Mouse (Mus musculus): Measurements from ENCODE around the gene Plekhg6.

The Plekhg6 gene

DNA sequence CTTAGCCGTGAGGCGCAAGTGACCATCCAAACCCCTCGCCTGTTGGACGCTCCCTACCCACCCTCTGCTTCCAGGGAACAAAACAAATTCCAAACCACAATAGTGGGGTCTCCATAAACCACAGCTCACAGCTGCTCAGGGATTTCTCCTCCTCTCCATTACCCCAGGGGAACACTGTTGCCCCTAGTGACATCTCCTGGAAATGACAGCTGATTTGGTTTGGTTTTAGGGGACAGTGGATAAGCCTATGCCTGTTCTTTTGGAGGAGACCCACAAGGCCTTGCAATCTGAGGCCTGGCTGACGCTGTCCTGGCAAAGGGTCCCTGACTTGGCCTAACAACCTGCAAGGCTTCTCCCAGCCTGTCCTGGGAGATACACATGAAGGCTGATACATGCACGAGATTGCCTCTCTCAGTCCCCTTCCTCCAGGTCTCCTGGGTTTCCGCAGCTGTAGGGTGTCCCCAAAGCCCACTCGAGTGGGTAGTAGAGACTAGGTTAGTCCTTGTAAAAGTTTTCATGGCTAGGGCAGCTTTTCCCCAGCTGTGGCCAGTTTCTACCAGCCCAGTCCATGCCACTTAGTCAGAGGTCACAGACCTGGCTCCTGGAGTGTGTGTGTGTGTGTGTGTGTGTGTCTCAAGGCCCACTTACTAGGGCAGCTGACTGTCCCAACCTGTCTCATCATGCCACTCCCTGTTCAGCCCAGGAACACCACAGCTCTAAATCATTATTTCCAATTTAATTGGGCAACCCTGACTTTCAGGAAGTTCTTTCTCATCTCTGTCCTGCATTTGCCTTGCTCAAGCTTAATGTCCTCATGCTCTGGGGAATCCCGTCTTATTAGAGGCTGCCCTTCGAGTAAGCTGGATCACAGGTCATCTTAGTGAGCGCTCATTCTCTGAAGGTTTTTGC is 4.7 kb upstream of the Plekhg6 start:
- DNase-seq = no peak

DNA sequence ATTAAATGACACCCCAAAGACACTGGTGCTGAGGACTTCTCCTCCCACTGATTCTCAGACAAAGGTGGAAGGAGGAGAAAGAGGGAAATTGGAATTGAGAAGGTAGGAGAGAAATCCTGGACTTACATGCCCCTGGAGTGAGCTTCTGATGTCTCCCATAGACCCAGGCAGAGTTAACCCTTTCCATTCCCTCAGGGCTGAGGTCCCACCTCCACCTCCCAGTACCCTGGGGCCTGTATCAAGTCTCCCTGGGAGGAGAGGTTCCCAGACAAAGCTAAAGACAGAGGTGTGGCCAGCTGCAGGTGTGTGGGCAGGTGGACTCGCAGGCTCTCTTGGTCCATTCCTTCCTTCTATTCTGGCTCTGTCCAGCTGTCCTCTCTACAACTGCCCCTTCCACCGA is 1.4 kb upstream of the Plekhg6 start:
- DNase-seq = no peak

DNA sequence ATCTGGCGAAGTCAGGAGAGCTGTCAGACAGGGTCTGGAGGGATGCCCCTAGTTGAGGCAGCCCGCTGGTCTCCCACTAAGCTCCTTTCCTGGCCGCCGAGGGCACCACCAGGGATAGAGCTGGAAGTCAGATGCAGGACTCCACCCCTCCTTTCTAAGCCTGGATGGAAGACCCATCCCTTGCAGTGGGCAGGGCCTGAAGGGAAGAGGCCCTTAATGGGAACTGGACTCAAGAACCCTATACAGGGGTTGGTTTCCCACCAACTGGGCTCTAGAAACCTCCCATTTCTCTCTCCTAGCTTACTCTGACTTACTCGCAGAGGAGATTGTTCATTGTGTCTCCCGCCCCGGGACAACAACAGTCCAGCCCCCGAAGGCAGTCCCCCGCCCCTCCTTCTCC is 812 bp downstream of the Plekhg6 start:
- no peak for DNase-seq

DNA sequence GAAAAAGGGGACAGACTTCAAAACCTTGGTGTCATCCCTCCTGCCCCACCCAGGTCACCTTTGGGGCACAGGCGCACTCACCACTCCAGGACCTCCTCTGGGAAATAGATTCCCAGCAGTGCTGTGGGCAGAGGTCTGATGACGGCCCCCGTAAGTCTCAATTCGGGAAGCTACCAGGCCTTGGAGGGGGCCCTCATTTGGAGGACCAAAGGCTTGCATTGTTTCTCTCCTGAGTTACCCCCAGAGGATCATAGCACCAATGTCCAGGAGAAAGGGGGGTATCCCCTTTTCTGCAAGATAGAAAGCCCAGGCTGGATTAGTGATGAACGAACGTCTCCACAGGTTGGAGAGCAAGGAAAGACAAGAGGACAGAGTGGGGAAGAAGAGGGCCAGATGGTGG is 2.0 kb downstream of the Plekhg6 start:
- no peak for DNase-seq

DNA sequence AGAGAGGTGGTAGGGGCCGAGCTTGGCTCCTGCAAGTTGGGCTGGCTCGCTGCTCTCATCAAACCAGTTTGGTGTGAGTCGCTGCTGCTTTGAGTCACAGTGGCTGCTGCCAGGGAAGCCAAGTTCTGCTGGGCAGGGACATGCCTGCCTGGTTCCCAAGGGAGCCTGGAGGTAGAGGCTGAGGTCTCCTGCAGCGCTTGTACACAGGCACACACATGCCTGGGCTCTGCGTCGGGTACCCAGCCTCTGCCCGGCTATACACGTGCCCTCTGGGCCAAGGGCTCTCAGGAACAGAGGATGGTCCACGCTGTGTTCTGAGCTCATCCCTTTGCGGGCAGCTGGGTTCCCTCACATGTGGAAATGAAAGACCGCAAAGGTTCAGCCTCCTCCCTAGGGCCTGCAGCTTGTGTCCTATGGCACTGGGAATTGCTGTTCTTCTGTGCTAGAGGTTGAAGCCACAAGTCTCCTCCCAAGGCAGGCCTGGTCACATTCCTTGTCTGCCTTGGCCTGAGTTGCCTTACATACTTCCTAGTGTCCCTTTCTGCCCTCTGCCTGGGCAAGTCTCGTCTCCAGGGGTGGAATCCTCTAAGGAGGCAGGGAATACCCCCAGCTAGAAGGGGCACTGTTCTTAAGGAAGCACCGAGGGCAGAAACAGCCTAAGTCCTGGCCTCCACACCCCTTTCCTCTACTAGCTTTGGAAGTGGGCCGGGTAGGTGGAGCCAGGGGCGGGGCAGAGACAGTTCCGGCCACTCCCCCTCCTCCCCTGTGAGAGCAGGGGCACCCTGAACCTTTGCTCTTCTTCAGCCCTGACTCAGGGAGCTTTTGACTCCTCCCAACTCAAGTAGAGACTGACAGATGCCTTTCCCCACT is 2.8 kb downstream of the Plekhg6 start:
- peak; percentile 33 to 43 for DNase-seq

DNA sequence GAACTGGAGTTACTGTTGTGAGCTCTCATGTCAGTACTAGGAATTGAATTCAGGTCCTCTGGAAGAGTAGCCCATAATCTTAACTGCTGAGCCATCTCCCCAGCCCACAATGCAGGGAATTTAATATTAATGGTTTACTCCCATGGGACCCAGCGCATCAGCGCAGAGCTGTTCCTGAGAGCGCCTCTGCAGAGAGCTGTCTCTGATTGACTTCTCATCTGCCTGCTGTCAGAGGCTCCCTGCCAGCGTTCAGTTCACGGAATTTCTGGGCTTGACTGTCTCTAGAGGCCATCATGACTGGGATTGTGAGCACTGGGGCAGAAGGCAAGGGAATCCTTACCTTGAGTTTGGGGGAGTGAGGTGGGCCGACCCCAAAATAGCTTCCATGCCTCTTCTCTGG is 3.6 kb downstream of the Plekhg6 start:
- DNase-seq = no peak

DNA sequence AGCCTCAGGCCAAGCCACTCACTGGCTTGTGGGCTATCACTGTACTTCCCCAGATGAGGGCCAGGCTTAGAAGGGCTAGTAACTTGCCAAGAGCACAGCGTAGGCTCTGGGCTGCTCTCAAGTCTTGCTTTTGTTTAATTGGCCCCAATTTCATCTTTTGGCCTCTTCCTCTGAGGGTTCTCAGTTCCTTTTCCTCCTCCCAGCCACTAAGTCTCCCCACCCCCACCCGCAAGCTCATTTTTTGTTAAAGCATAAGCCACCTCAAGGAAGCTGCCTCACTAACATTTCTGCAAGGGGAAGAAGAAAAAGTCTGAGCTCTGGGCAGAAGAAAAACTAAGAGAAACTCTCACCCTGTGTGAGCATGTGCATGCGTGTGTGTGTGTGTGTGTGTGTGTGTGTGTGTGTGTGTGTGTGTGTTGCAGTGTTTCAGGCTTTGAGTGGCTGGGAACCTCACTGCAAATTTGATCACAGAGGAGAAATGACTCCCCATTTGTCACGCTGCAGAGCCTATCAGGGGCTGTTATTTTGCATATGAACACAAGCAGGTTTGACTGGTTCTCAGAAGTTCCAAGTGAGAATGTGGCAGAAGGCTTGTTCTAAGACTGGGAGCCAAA is 12.7 kb downstream of the Plekhg6 start:
- DNase-seq = no peak

DNA sequence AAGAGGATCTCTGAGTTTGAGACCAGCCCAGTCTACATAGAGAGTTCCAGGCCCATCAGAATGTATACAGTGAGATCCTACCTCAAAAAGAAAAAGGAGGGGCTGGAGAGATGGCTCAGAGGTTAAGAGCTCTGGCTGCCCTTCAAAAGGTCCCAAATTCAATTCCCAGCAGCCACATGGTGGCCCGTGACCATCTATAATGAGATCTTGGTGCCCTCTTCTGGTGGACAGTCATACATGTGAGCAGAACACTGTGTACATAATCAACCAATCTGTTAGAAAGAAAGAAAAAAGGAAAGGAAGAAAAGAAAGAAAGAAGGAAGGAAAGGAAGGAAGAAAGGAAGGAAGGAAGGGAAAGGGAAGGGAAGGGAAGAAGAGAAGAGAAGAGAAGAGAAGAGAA is 14.5 kb downstream of the Plekhg6 start:
- no peak for DNase-seq

DNA sequence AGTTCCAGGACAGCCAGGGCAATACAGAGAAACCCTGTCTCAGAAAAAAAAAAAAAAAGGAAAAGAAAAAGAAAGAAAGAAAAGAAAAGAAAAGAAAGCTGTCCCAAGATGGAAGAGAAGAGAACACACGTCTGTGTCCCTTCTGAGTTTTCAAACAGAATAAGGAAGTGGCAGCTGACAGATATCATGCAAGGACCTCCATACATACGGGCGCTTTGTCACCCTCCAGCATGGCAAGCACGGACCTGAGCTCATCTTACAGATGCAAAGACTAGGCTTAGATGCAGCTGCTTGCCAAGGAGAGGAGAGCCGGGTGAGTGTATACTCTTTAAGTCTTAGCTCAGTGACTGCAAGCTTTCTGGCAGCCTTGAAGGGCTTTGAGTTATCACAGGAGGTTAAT is 15.1 kb downstream of the Plekhg6 start:
- DNase-seq = no peak

DNA sequence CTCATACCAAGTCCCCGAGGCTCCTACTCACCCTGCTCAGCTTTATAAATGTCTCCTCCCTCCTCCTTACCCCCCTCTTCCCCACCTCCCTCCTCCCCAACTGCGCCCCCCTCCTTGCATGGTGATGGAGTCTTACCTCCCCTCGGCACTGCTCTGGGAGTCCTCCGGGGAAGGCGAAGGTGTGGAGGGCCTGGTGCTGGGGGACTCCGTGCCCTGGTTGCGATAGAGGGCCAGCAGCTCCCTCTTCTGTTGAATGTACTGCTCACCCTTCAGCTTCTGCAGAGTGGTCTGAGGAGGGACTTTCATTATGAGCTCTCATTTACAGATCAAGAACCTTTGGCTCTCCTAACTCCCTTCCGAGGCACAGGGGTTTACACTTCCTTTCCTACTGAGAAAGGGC is 16.1 kb downstream of the Plekhg6 start:
- DNase-seq = no peak

DNA sequence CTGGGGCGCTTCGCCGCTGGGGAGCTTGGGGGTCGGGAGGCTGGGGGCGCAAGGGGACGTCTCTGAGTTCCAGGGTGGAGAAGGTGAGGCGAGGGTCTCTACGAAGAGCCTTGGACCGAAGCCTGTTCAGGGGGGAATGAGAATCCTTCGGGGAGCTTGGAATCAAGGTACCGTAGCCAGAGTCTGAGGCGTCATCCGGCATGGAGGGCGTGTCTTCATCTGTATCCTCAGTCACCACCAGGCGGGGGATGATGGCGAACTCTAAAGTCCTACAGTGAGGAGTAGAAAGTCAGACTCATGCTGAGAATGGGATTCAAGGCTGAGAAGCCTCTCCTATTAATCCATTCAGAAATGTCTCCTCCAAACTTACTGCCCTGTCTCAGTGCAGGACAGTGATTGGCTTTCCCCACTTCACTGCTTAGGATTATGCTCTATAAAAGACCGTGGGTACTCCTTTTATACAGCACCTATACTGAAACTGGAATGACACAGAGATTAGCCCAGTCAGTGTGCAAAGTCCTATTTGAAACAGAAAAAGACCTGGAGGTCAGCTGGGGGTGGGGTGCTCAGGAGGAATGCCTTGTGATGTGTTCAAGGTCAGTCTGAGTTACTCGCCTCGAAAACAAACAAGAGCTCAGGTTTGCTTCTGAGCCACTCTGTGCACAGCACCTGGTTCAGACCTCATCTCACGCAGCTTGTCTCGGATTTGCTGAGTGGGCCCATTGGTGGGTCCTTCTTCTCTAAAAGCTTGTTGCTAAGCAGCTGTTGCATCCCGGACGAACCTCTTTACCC is 16.9 kb downstream of the Plekhg6 start:
- no peak for DNase-seq

DNA sequence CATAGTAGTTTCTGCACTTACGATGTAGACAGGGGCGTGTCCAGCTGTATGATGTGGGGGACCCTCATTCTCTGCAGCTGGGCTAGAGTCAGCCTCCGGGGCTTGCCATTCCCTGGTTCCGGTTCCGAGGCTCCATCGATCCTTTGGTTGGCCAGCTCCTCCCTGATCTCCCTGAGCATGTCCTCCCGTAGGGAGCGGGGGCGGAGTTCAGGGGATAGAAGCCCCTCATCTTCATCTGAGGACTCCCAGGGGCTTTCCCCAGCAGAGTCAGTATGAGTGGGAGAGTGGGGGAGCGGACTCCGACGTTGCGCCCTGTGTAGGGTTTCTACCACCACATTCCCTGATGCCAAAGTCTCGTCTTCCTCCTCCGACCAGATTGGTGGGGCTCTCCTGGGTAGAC is 17.6 kb downstream of the Plekhg6 start:
- no peak for DNase-seq

DNA sequence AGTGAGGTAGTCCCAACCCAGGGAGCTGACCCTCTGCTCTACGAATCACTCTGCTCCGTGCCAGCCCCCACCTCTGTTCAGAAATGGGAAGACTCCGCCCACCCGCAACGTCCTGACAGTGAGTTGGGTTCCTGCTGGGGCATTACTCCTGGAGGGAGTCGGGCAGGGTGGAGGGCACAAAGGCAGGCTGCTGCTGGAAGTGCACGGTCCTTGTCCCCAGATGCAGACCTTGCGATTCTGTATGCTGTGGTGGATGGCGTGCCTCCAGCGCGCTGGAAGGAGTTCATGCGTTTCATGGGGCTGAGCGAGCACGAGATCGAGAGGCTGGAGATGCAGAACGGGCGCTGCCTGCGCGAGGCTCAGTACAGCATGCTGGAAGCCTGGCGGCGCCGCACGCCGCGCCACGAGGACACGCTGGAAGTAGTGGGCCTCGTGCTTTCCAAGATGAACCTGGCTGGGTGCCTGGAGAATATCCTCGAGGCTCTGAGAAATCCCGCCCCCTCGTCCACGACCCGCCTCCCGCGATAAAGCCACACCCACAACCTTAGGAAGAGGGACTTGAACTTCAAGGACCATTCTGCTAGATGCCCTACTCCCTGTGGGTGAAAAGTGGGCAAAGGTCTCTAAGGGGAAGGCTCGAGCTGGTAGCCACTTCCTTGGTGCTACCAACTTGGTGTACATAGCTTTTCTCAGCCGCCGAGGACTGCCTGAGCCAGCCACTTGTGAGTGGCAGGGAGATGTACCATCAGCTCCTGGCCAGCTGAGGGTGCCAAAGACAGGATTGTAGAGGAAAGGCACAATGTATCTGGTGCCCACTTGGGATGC is 18.9 kb downstream of the Plekhg6 start:
- no peak for DNase-seq

DNA sequence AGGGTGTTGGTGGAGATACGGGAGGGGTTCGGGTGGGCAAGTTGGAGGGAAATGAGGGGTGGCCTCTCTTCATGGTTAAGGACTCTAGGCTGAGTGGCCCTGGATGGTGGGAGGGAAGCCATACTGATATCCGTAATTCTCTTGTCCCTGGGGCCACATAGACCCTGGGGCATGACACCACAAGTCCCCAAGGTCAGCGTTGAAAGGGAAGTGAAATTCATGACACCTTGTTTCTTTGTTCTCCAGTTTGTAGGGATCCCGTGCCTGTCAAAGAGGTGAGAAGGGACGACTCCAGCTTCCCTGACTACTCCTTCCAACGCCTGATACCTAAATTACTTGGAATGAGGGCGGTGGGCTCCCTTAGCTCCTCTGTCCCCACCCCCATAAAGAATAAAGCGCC is 19.7 kb downstream of the Plekhg6 start:
- DNase-seq = no peak

DNA sequence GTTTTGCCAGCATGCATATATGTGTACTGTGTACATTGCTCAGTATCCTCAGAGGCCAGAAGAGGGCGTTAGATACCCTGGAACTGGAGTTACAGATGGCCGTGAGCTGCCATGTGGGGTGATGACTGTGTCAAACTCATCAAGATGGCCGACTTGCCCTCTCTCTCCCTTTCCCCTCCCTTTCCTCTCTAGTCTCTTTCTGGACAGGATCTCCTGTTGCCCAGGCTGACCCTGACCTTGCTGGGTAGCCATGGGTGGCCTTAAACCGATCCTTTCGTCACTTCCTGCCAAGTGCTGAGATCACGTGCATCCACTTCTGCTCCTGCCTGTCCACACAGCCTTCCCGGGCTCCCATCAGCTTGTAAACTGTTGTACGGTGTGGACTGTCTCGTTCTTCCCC is 20.6 kb downstream of the Plekhg6 start:
- DNase-seq = no peak

DNA sequence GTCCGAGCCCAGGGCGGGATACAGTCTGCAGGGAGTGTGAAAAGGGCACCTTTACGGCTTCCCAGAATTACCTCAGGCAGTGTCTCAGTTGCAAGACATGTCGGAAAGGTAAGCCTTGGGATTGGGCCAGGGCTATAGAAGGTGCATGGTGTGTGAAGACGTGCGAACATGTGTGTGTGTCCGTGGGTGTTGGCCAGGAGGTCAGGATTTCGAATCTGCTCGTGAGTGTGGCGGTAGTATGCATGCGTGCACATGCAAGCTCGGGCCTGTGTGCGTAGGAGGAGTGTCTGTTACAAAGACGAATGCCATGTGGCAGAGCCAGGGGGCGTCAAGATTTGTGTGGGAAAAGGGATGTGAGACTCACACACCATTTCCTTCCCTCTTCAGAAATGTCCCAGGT is 23.3 kb downstream of the Plekhg6 start:
- no peak for DNase-seq

DNA sequence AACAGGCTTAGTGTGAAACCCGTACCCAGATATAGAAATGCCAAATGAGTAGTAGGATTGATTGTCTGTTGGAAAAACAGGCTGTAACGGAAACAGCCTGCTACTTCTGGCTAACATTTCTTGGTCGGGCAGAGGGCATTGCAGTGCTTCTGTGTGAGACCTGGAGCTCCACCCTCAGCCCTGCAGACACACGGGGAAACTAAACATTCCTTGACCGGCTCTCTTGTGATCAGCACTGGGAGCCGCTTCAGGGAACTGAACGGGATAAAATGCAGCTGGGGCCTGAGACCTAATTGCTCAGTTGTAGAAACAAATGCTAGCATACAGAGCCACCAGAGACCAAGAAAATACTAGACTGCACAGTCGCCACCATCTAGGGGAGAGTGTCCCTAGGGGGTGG is 24.3 kb downstream of the Plekhg6 start:
- no peak for DNase-seq

DNA sequence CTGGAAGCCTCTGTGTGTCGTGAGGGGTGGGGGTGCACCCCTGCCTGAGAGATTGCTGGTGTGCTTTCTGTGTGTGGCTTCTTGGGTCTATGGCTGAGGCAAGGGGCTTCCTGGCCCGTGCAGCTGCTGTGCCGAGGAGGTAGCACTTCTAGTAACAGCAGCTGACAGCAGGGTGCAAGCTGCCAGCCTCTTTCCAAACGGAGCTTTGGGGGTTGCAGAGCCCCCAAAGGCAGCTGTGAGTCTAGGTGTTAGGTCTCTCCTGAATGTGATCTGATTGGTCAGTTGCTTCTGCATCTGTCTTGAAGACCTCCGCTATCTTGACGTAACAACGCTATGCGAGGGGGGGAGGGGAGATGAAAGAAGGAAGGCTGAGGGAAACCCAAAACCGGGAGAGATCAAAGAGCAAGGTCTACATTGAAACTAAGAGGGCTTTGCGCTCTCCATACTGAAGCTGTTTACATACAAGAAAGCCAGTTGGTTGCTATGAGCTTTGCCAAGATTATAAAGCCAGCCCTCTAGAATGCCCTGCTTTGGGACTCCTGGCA is 25.3 kb downstream of the Plekhg6 start:
- no peak for DNase-seq

DNA sequence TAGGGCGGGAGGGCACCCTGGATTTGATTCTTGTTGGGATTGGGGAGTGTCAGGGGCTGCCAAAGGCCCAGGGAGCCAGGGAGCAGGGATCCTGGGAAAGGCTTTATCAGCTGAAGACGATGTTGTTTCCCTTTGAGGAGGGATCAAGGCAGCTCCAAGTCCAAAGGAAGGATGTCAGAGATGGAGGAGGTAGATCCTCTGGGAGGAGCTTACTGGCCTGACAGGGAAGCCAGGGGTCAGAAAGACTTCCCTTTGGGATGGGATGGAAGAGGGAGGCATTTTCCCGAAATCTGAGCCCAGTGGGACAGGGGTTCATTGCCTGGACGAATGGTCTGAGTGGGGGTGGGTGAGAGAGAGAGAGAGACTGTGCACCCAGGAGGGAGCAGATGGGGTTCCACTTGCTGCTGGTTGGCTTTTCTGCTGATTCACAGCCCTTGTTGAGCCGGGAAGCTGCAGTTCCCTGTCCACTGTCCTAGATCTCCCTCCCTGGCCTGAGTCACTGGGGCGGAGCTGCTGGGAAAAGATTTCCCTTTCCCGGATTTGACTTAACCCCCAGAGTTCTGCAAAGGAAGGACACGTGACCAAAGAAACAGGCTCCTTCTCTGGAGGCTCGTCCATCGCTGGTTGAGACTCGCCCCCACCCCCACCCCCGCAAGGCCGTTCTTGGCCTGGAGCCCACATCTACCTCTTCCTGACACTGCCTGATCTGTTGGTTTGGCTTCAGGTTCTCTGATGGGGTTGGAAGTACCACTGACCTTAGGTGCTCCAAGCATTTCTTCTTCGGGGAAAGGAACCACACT is 26.0 kb downstream of the Plekhg6 start:
- DNase-seq = no peak

DNA sequence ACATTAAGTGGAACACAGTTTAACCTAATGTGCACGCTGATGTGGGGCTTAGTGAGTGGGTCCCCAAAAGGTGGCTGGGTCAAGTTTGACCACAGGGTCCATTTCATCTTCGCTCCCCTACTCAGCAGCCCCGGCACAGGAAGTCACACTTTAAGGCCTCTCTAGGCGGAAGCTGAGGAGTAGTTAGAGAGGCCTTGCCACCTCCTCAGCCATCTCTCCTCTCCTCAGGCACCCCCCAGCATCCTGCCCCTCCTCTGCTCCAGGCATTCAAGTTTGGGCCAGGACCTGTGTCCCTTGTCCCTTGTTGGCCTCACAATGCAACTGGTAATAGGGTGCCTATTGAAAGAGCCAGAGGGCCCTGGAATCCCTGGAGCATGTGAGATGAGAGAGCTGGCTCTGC is 26.9 kb downstream of the Plekhg6 start:
- DNase-seq = no peak

DNA sequence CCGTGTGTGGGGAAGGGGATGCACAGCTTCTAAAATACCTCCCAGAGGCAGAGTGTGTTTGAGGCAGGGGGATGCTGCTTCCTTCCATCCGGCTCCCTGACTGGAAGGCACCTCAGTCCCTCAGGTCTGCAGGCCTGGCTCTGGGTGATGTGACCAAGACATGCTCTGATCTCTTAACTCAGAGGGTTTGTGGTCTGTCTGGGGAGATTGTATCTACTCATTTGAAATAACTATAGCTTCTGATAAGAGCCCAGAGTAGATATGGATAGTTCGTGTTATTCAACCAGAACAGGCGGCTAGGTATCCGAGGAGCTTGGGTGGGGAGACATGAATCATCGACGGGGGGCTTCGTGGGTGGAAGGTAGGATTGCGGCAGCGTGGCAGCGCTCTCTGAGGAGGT is 27.4 kb downstream of the Plekhg6 start:
- no peak for DNase-seq

All from spleen, adult 18-20 months (tissue).